Mouse (Mus musculus): ENCODE measurements around the gene Invs.

Gene Invs

DNA sequence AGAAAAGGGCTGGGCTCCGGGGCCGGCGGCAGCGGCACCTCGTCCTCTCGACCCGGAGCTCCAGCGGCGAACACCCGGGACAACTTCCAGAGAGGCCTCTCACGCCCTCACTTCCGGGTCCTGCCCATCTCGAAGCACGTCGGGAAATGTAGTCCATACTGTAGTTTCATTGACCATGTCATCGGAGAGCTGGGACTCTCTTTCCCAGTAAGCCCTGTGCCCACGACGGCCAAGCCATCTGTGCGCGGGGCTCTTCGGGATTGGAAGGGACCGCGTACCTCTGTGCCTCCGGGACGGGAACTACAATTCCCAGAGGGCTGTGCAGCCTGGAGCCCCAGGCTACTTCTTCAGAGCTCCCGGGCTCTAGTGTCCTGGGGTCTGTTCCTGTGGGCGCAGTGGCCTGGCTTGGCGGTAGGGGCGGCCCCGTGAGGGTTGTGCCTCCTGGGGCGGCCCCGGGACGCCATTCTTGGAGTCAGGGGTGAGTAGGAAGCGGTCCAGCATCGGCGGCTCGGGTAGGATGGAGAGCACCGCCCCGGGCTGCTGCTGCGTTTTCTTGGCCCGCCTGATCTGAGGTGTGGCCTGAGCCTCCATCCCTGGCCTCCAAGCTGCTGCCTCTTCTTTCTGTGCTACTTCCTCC lies at the start of gene Invs, which contains the start of gene Erp44:
Invs (plus strand) TSS at position 263 of the 637 bp plus-strand sequence.
Erp44 (minus strand) TSS at position 61 of the 637 bp plus-strand sequence.
- DNase-seq (ENCODE audit: low read depth, low spot score) = peak; percentile 98

DNA sequence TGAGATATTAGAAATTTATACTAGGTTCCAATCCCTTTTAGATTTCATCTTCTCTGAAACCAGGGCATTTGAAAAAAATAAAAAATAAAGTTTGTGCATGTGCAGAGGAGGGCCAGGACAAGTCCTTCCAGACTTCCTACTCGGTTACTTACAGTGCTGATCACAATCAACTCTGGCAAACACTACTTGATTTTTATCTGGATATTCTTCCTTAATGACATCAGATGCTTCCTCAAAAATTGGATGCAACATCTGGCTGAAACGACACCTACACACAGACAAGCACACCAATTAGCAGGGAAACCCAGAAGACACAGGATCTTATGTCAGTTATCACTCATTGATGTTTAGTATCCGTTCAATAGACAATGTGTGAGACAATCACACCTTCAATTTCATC lies 42.8 kb upstream of the Invs start:
- no peak for DNase-seq (ENCODE audit: low read depth, low spot score)

DNA sequence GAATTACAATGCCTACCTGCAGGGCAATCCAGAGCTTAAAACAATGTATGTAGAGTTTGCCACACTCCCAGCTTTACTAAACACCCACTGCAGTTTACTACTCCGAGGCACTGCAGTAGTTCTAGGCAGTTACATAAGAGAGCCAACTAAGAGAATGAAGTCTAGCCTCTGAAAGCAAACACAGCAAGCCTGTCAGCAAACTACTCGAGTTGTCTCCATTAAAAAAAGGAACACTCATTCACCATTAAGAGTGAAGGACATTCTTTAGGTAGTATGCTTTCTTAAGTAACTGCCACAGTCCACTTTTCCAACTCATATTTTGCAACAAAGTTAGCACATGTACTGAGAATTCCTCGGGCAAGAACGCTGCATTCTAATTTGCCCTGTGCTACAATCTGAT lies 40.5 kb upstream of the Invs start:
- no peak for DNase-seq (ENCODE audit: low read depth, low spot score)

DNA sequence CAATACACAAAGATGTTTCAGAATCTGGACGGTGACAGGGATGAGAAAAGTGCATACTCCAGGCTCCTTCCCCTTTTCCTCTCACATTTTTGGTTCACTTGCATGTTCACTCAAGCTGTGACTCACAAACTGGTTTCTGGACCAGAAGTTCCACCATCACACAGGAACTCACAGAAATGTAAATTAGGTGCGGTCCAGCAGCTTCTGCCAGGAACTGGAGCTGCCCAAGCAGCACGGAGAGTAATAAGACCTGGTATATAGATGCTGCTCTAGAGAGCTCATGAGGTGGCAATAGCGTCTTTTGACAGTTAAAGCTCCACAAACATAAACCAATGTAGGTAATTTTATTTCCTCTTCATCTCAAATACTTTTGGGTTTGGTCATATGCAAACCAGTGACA lies 37.1 kb upstream of the Invs start:
- DNase-seq (ENCODE audit: low read depth, low spot score) = no peak

DNA sequence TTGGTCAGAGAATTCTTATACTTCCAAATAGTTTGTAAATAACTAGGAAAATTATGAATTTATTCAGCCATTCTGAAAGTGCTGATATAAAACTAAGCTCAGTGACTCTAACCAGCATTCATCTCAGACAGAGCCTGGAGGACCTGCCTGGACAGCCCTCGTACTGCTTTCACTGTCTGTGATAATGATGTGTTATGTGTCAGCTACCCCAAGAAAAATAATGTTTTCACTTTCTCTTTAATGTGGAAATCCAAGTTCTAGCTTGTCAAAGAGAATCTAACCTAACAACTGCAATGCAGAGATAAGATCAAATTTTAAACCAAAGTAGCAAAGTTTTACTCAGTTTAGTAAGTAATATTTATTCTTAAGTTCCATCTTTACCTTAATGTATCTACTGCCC lies 35.8 kb upstream of the Invs start:
- DNase-seq (ENCODE audit: low read depth, low spot score) = no peak

DNA sequence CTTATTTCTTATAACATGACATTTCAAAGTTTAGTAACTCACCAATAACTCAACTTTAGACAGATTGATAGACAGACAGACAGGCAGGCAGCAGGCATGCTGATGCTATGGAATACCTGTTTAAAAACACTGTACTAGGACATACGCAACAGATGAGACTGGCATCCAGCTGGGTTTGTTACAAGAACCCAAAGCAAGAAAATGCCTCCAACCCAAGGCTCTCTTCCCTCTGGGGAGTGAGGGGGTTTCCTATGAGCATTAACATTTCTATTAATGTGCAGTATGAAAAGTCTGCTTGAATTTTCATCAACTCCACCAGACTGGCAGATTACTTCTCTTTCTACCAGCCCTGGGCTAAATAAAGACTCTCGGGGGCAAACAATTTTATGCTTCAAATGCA lies 35.3 kb upstream of the Invs start:
- no peak for DNase-seq (ENCODE audit: low read depth, low spot score)

DNA sequence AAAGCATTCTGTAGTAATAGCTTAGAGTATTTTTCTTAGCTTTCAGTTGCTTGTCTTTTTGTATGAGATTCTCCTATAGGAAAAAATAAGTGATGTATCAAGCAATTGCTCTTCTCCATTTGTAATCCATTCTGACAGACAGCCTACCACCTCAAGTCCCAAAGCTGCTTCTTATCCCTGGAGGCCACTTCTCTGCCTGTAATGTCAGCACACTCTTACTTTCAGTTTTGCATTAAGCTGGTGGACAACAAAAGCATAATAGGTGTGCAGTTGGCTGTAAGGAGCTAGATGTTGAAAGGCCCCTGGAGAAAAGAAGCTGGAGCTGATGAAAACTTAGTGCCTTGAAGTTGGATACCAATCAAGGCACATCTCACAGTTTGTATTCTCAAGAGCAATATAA lies 26.3 kb upstream of the Invs start:
- DNase-seq (ENCODE audit: low read depth, low spot score) = no peak

DNA sequence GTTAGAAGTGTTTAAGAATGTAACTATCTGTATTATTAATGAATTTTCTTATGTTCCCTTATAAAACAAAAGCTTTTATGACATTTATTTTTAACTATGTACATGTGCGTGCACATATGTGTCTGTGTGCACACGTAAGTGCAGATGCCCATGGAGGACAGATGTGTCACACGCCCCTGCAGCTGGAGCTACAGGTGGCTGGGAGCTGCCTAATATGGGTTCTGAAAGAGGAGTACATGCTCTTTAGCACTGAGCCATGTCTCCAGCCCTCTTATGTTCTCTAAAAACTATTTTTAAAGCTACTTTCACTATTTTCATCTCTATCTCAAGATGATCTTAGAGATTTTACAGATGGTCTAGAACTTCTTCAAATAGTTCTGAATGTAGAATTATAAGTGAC lies 21.5 kb upstream of the Invs start:
- DNase-seq (ENCODE audit: low read depth, low spot score) = no peak

DNA sequence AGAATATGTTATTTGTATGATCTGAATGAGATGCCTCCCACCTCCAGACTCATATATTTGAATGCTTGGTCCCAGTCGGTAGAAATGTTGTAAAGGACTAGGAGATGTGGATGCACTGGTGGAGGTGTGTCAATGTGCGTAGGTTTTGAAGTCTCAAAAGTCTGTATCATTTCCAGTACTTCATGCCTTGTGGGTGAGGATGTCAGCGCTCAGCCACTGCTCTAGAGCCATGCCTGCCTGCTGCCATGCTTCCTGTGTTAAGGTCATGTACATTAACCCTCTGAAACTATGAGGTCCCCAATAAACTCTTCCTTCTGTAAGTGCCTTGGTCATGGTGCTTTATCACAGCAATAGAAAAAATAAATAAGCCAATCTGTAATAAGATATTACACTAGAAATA lies 11.9 kb upstream of the Invs start:
- no peak for DNase-seq (ENCODE audit: low read depth, low spot score)

DNA sequence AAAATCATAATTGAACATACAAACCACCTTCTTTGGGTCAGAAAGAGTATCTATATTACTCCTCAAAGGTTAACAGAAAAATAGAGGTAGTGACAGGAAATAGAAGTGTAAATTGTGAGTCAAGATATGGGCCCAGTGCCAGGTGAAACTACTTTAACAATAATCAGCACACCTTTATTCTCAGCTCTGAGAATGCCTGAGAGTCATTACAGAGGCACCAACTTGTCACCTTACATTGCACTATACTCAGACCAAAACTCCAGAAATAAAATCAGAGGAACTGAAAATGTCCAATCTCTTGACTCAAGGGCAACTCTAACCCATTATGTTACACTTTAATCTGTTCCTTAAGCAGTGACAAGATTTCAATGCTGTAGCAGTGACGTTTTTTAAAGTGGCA lies 11.4 kb upstream of the Invs start:
- DNase-seq (ENCODE audit: low read depth, low spot score) = no peak

DNA sequence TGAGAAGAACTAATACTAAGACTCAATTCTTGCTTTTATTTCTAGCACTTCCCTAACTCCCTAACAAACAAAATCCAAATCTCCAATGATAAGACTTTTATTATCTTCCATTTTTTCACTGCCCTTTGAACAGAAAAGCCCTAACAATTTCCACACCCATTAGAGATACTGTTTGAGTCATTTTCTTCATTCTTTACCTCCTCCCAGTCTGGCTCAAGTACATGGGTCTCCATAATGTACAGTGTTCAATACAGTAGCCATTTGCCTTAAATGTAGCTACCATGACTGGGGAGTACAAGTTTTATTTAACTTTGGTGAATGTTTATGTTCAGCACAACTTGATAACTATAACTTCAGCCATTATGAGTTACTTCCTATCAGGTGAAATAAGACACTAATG lies 9.0 kb upstream of the Invs start:
- no peak for DNase-seq (ENCODE audit: low read depth, low spot score)

DNA sequence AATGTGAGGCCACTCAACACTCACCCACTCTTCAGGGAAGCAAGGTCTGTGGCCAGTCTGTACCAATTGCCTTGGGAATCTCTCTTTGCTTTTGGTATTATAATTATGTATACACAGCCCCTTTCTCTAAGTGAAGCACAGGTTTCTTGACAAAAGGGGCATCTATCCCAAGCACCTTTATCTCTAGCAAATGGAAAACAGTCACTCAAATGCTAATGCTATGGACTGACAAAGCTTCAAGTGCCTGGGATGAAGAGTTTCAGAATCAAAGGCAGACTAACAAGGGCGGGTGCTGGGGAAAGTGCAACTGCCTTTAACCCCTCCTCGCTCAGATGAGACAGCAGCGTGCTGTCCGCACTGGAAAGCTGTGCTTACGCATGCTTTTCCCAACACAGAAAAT lies 7.7 kb upstream of the Invs start:
- no peak for DNase-seq (ENCODE audit: low read depth, low spot score)

DNA sequence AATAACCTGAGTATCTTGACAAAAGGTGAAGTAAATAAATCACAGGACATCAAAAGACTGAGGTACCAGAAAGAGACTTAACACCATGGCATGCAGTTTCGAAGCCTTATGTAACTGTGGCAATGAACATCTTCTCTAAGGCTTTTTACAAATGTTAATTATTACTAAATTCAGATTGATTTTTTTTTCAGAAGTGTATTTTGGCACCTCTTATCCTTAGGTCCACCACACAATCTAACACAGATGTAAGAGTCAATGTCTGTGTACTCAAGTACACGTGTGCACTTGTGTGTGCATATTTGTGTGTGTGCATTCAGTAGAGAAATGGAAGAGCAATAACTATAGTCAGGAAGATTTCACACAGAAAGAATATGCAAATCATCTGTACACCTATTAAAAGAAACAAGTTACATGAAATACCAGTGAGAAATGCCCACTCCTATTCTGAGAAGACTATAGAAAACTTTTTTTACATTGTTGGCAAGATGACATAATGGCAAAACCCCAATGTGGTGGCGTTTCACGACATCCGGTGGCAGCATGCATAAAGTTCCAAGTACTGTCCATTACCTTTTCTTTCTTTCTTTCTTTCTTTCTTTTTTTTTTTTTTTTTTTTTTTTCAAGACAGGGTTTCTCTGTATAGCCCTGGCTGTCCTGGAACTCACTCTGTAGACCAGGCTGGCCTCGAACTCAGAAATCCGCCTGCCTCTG lies 6.3 kb upstream of the Invs start:
- DNase-seq (ENCODE audit: low read depth, low spot score) = no peak

DNA sequence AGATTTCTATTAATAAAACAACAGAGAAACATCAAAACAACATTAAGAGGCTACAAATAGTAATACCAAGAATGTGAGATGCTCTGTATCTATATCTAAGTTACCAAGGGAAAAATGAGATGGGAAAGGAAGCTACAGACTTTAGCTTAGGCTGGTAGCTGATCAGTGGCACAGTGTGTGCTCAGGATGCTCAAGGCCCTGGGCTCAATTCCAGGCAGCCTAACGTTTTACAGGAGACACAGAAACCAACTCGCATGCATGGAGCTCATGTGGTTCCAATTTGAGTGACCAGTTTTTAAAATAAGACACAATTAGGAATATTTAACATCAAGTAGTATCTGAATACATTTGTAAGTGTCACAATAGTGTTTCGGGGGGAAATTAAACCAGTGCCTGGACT lies 3.8 kb upstream of the Invs start:
- no peak for DNase-seq (ENCODE audit: low read depth, low spot score)

DNA sequence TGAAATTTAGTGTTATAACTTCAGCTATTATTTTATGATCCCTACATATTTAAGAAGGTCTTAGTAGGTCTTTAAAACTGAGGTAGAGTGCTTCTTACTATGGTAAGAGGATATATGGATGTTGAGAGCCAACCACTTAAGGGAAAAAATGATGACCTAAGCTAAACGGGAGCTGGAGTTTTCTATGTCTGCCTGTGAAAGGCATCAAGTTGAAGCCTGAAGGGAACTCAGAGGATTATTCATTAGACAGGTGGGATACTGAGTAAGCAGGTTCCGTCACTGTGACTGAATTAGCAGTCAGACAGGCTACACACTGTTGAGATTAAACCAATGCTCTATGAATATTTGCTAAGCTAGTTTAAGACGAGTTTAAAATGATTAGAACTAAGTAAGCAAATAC lies 2.5 kb upstream of the Invs start:
- DNase-seq (ENCODE audit: low read depth, low spot score) = no peak

DNA sequence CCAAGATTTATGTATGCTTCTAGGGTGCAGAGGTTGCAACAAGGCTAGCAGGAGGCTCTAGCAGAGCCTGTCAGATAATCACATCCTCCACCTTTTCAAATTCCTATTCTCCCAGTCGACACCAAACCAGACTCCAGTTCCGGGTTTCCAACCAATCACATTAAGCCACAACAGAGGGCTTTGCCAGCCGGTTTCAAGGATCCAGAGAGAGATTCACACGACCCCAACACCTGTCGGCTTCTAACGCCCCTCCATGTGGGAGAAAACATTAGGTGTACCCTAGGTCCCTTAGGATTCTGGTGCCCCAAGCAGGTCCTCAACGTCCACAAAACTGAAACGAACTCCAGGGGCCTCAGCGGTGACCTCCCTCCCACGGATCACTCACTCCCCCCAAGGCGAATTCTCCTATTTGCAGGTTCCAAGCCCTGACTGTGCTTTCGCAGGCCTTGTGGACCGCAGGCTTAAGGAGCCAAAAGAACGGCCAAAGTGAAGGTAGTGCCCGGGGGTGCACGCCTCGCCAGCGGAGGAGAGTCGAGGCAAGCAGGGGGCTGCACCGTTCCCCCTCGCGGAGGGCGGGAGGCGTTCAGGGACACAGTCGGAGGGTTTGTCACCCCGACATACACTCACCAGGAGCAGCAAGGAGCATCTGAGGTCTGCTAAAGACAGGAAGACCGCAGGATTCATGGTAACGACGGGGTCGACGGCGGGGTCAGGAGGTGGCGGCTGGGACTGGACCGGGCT lies 633 bp upstream of the Invs start:
- peak; percentile 52 for DNase-seq (ENCODE audit: low read depth, low spot score)

DNA sequence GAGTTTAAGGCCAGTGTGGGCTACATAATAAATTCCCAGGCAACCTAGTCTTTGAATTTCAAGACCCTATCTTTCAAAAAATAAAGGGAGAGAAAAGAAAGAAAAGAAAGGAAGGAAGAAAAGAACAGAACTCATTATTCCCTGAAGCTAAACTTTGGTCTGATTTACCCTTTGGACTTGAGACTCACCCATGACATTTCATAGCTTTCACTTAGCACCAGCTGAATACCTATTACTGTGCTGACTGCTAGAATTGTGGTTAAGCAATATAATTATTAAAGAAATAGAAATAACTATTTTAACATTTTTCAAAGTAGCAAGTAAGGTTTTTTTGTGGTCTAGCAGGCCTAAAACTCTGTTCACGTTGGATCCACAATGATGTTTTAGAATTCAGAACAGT lies 1.6 kb downstream of the Invs start:
- DNase-seq (ENCODE audit: low read depth, low spot score) = no peak

DNA sequence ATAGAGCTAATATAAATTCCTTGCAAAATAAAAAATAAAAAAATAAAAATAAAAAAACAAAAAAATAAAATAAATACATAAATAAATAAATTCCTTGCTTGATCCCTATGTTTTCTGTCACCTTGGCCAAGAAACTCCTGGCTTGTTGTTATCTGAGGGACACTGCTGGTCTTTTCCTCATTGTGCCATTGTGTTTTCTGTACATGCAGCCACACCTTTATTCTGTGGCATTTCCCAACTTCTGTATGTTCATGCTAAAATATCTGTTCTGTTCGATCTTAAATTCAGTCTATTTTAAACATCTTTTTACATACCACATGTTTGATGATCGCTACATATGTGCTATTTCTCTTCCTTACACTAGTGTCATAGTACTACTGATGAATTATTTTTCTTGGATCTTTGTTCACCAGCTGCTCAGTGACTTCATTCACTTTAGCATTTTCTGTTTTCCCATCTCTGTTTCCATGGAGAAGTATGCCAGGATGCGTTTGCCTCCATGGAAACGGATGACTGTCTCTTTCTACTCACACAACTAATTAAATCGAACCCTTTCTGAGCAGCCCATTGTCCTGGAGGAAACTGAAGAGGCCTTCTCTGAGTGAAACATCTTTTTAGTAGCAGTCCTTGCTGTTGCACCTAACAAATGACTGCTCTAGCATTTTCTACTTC lies 7.7 kb downstream of the Invs start:
- DNase-seq (ENCODE audit: low read depth, low spot score) = no peak

DNA sequence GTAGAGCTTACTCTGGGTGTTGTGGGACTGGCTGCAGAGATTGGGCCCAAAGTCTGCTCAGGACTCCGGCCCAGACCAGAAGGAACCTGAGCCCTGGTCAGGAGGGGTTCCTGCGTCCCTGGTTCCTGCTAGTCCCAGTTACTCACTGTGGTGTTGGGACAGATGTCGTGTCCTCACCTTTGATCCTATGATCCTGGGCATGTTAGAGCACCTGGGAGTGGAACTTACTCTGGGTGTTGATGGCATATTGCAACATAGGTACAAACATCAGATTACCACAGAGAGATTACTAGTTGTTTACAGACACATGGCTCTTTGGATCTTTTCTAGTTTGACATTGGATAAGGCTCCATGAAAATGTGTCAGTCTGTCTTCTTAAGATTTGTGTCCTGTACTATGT lies 35.3 kb downstream of the Invs start:
- no peak for DNase-seq (ENCODE audit: low read depth, low spot score)

DNA sequence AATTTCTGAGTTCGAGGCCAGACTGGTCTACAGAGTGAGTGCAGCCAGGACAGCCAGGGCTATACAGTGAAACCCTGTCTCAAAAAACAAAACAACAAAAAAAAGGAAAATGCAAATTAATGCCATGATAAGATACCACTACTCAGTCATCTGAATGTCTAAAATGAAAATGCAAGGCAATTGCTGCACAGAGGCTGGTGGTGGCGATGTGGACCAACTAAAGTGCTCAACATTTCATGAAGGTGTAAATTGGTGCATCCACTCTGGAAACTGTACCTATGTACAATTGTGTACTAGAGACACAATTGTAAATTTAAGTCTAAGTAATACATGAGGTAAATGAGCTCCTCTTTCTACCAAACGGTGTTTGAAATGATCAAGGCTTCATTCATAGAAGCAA lies 36.5 kb downstream of the Invs start:
- no peak for DNase-seq (ENCODE audit: low read depth, low spot score)

DNA sequence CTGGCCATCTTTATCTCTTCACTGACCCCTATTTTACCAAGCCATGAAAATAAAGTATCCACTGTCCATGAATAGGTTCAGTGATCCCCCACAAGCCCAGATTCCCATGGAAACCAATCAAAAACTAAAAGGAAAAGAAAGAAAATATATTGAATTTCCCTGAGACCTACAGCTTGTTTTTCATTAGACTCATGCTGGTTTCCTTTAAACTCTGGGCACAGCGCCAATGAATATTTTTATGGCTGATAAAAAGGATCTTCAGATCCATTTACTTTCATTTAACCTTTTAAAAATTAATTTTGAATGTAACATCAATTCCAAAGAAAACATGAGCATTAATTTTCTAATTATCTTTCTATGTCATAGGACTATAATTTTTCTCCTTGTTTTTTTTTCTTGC lies 41.7 kb downstream of the Invs start:
- no peak for DNase-seq (ENCODE audit: low read depth, low spot score)

DNA sequence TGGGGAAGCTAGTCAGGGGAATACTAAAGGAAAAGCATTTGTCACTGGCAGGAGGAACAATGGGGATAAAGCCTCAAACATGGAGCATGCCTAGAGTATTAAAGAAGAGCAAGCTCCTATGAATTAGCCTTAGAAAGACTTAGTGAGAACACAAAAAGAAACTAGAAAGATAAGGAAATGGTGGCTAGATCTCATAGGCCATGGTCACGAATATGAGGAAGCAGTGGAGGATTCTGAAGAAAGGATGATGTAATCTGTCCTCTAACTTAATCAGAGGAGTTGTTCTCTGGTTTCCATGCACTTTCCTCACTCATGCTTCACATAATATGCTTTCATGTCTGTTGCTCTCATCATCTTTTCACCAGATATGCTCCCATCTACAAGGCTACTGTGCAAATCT lies 42.5 kb downstream of the Invs start:
- DNase-seq (ENCODE audit: low read depth, low spot score) = no peak

Measured in forelimb bud, embryonic 11.5 days (tissue).